Mouse (Mus musculus): ENCODE results near the gene Pde3b.
"Not testable (repeated sequence)": the region's sequence is repeated elsewhere in the genome, so short reads cannot be mapped to it uniquely, and the experiment has no call there.

DNA sequence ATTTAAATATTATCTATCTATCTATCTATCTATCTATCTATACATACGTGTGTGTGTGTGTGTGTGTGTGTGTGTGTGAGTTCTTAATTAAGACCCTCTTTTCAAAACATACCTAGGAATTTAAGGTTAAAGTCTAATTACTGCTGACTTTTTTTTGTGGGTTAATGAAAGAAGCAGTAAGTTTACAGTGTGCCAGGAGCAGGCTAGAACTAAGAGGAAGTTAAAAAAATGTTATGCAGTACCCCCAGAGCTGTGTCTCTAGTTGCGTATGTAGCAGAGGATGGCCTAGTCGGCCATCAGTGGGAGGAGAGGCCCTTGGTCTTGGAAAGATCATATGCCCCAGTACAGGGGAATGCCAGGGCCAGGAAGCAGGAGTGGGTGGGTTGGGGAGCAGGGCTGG is 4.2 kb downstream of the Pde3b start:
- TF ChIP-seq CTCF (IDR thresholded peaks at IDR 0.05; ENCODE audit: borderline replicate concordance, insufficient read depth, low read length); POLR2A (IDR thresholded peaks at IDR 0.05; ENCODE audit: low read depth, low read length): not testable (repeated sequence)
